Mouse (Mus musculus) liver (tissue): ENCODE data around the gene Kctd2.

Source experiments
- DNase-seq: peaks from one replicate; pipeline ENCODE4 v3.0.0-alpha.2; 2020; ENCODE audit warnings: mixed read lengths

The Kctd2 gene

DNA sequence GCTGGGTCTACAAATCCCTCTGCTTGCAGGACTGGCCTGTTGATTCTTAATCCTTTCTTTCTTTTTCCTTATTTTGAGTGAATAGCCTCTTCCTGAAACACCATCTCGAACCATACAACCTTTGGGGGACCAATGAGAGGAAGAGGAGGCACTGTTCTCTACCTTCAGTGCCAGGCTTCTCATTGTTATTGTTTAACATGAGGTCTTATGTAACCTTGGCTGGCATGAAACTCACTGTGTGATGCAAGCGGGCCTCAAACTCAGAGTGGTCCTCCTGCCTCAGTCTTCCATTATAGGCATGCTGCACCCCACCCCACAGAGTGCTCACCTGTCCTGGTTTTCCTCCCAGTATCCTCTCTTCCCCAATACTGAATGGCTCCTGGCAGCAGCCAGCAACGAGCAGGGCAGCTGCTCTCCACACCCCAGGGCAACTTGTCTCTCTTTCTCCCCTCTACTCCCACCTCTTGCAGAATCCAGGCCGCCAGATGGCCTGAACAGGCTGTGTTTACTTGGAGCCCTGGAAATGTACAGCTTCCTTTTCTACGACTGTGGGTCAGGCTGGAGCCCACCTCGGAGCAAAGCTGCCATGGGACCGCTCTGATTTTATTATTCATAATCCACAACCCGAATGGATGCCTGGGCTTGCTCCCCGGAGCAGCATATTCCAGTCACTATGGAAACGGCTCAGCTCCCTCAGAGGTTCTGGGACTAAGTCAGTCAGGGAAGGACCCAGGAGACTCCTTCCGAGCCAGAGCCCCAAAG is 19.1 kb upstream of the Kctd2 start:
- no peak for DNase-seq

DNA sequence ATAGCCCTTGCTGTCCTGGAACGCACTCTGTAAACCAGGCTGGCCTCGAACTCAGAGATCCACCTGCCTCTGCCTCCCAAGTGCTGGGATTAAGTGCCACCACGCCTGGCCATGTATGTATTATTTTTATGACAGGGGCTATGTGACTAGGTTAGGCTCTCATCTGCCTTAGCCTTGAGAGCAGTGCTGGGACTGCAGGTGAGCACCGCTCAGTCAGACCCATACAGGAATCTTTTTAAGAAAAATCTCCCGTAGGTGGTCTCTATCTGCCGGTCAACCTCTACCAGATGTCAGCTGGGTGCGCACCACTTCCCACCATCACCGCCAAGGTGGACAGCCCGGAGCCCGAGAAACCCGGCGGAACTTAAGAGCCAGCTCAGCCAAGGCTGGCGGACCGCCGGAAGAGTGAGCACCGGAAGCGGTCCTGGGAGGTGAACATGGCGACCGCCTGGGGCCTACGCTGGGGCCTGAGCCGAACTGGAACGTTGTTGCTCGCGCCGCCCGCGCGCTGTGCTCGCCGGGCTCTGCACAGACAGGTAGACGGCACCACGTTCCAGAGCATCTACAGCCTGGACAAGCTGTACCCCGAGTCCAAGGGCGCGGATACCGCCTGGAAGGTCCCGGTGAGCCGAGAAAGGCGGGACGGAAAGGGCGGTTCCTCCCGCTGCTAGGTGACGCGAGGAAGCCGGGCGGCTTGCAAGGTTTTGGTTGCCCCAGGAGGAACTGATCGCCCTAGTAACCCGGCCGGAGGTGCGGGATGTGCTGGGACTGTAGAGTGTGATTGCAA is 16.4 kb upstream of the Kctd2 start, which contains the start of gene Mrpl58:
Gene Mrpl58, plus strand, starts transcription at position 415 of the 787 bp plus-strand sequence.
- DNase-seq, result peak; percentile 83

DNA sequence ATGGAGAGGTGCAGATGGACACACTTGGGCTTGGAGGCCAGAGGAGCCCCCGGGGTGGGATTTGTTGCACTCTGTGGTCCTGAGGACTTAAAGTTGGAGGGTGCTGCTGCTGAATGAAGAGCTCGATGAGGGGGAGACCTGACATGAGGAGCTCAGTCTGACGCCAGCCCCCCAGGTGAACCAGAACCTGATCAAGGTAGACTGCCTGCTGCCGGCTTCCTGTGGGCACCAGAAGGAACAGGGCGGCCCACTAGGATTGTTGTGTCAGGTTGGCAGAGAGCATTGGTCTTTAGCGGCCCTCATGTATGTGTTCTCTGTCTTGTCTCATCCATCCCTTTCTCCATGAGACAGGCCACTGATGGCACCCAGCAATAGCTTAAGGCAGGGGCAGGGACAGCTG is 14.2 kb upstream of the Kctd2 start:
- no peak for DNase-seq

DNA sequence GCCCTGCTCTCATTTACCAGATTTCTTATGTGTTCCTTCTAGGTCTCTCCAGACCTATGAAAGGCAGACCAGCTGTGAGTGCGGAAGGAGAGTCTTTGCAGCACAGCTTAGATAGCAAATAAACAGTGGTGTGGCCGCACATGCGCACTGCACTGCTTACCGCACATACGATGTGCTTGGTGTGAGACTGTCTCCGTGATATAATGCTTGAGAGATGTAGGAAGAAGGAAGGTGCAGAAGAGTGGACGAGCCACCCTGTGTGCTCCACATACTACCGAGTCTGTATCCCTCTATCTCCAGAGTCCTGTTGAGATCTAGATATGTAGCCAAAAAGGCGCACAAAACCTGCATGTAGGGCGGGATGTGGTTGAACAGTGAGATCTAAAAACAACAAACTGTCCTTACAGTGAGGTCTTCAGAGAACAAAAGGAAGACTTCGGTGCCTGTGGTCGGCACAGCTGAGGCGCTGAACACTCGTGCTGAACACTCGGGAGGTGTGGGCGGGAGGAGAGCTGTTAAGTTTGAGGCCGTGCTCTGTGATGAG is 13.0 kb upstream of the Kctd2 start:
- no peak for DNase-seq

DNA sequence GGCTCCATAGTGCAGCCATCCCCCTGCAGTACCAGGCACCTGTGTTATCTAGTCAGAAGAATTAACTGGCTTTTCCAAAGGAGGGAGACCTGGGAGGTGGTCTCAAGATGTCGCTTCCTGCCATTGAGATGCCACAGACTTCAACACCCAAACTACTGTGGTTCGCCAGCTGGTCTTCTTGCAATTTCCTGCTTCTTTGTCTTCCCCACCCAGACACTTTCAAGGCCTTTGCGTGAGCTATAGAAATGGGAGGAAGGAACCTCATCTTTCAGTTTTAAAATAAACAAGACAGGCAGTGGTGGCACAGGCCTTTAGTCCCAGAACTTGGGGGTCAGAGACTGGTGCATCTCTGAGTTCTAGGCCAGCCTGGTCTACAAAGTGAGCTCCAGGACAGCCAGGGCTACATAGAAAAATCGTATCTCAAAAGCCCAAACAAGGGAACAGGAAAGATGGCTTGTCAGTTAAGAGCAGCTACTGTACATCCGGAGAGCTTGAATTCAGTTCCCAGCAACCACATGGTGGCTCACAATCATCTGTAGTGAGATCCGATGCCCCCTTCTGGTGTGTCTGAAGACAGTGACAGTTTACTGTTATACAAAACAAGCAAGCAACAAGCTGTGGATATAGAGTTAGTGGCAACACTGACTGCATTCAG is 11.5 kb upstream of the Kctd2 start:
- DNase-seq, result no peak

DNA sequence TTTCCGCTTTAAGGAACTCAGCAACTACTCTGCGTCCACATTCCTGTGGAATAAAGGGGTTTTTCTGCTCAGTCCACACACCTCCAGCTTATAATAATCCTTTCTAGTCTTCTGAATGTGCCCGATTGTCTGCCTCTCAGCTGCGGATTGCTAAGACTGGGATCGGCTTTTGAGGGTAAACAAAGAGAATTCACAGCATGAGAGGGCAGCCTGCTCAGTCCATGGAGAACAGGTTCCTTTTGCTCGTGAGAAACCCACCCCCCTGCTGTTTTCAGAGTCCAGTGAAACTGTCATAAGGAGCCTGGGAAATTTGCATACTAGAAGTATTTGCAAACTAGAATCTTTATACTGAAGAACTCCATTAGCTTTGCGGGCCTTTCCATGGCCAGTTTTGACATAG is 10.4 kb upstream of the Kctd2 start:
- DNase-seq, result no peak

DNA sequence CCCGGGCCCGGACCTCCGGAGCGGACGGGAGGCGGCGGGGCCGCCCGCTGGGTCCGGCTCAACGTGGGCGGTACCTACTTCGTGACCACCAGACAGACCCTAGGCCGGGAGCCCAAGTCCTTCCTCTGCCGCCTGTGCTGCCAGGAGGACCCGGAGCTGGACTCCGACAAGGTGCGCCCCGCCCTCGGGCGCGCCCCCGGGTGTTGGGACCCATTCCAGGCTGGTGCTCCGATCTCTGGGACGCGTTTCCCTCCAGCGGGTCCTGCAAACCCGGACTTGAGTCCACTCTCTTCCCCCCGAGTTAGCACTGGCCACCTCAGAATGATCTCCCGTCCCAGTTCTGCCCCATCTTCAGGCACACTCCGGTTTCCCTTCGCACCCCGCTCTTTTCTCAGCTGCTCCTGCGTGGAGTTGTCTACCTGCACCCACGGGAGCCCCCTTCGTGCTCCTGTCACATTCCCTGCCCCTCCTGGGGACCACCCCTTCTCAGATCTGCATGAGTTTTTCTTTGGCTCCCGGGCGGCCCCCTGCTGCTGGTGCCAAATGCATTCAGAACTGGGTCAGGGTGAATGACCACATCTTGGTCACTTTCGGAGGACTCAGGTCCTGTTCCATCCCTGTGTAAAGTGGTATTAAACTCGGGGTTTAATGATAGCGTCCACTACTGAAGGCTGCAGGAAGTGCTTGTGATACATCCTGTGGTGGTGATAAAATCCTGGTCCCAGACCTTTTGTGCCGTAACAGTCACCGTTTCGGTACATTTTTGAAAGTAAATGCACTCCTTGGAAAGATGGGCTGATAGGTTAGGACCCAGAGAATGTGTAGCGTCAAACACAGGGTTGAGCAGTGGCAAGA is 635 bp downstream of the Kctd2 start:
- peak; percentile 74 for DNase-seq

DNA sequence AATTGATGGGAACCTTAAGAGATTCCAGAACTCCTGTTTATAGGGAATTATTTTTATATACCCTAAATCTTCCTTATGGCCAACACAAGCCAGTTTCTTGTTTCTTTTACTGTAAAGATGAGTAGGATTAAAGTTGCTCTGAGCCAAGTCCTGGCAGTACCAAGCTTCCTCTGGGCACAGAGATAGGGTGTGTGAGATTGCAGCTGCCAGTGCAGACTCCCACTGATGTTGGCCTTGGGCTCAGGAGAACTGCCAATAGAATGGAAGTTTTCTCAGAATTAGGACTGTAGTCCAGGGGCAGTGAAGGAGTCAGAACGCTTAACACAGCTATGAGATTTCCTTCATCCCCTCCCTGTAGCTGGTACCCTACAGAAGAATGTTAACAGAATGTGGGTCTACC is 1.4 kb downstream of the Kctd2 start:
- DNase-seq, result no peak

DNA sequence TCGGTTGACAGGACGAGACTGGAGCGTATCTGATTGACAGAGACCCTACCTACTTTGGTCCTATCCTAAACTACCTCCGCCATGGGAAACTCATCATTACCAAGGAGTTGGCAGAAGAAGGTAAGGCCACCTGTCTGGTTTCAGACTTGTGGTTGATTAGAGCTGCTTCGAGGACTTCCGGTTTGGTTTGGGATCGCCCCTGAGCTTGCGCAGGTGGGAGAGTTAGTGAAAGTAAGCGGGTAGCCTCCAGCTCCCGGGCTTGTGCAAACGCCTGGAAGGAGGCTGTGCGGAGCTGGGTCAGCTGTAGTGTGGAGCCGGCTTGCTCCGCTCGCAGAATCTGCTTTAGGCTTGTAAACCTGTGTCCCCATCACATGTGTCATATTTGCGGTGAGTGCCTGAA is 2.0 kb downstream of the Kctd2 start:
- DNase-seq, result no peak

DNA sequence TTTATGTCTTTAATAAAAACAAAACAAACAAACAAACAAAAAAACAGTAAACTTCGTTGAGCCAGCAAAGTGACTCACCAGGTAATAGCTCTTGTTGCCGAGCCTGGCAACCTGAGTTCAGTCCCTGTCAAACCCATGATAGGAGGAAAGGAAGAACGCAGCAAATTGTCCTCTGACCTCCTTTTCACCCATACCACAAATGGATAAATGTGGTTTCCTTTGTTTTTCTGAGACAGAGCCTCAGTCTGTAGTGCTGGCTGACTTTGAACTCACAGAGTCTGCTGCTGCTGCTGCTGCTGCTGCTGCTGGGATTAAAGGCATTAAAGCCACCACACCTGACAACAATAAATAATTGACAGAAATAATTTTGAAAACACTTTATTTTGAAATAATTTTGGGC is 3.2 kb downstream of the Kctd2 start:
- no peak for DNase-seq

DNA sequence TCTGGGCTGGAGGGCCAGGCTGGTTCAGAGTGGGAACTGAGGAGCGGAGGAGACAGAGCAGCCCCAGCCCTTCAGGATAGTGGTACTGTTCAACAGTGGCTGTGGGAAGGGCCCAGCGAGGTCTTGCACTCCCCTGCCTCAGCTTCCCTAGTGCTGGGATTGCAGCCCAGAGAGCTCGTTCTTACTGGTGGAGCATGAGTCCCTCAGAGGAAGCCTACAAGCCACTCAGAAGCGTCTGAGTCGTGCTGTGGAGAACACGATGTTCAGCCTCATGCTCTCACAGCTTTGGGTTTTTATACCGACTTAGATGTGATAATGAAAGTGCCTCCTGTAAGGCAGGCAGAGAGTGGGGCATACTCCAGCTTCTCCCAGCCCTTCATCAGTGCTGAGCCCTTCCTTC is 4.7 kb downstream of the Kctd2 start:
- no peak for DNase-seq

DNA sequence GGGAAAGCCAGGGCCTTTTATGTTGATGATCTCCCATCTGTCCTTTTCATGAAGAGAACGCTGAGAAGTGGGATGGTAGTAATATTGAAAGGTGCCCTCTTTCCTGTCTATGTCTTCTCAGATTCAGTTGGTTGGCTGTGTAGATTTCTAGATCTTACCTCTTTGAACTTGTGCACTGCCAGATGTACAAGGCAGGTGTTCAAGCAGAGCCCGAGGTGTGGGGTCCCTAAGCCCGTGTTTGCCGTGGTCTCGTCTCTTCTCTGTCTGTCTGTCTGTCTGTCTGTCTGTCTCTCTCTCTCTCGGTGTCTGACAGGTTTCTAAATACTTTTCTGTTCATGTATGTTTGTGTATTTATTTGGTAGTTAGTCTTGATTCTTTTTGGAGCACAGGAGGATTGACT is 5.7 kb downstream of the Kctd2 start:
- no peak for DNase-seq

DNA sequence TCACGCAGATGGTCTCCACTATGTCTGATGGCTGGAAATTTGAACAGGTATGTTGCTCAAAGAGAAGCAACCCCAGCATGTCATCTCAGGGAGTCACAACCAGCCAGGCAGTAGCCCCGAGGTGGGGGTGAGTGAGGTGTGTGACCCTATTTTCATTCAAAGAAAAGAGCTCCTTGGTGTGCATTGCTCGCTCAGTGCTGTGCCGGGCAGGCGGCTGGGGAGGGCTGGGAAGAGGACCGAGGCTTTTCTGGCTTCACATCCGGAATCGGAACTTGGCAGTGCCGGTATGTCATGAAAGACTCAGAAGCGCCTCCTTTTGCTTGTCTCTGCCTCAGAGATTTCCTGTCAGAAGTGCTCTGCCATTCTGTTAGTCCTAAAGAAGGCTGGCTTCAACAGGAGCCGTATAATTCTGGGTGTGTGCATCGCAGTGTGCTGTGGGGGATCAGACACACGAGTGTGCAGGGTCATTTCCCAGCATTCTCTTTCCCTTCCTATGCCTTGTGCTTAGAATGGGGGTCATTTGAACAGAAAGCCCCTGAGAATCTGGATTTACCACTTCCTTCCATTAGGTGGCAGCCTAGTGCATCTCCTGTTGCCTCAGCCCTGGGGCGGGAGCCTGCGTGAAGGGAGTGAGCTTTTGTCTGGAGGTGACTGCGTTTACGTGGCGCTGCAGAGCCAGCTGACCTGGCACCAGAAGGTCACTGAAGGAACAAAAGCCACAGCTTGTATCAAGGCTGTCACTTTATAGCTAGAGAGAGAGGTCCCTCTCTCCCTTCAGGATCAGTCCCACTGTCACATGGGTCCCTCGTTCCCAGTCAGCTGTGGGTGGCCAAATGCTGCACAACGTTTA is 7.8 kb downstream of the Kctd2 start:
- DNase-seq, result peak; percentile 66

DNA sequence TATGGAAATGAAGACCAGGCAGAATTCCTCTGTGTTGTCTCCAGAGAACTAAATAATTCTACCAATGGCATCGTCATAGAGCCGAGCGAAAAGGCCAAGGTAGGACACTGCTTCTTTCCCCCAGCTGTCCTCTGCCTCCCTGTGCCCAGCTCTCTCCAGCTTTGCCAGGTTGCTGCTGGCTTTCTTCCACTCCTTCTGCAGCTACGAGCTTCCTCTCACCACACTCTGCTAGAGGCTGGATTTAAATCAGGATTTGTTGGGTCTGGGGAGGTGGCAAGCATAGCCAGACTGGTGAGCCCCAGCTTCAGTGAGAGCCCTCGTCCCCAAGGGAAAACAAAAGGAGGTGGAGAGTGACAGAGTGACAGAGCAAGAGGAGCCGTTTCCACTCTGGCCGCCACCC is 9.4 kb downstream of the Kctd2 start:
- DNase-seq, result no peak

DNA sequence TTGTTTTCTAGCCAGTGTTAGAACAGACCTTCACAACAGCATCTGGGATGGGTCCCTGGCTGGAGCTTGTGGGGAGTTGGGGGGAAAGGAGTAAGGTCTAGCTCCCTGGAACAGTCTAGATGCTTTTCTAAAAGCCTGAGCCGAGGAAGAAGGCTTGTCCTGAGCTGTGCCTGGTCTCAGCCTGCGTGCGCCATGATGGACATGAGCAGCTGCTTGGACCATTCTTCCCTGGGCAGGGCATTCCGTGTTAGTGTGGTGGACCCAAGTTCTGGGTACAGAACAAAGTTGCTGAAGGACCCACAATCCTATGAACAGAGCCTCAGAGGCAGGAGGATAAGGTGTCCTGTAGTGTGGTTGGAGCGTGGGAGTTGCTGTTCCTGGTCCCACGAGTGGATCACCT is 10.6 kb downstream of the Kctd2 start:
- DNase-seq, result no peak

DNA sequence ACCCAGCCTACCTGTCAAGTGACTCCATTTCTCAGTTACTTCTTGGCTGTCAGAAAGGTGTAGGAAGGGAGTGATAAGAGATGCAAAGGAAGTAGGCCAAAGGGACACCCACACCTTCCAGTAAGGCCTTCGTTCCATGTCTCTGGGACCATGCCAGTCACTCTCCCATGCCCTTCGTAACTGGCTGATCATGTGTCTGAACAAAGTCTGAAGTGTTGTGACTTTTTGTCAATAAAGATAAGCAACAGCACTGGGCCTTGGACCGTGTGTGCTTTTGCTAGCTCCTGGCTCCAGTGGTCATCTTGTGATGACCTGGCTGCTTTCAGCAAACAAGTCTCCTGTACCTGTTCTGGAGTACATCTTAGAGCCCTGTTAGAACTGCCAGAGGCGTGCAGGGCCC is 12.9 kb downstream of the Kctd2 start:
- DNase-seq, result no peak

DNA sequence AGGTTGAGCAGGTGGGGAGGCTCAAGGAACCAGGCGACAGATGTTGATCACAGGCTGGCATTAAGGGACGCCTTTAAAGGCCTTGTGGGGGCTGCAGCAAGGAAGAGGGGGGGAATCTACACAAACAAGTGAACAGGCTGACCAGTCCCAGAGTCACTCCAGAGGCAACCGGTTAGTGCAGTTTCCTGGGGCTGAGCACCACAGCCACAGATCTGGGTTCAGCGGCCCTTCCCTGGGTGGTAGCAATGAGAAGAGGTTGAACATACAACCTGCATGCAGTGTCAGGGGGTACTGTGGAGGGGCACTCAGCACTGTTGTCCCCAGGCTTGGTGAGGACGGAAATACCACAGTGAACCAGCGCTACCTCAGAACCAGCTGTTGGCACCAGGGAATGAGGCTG is 13.4 kb downstream of the Kctd2 start:
- no peak for DNase-seq

DNA sequence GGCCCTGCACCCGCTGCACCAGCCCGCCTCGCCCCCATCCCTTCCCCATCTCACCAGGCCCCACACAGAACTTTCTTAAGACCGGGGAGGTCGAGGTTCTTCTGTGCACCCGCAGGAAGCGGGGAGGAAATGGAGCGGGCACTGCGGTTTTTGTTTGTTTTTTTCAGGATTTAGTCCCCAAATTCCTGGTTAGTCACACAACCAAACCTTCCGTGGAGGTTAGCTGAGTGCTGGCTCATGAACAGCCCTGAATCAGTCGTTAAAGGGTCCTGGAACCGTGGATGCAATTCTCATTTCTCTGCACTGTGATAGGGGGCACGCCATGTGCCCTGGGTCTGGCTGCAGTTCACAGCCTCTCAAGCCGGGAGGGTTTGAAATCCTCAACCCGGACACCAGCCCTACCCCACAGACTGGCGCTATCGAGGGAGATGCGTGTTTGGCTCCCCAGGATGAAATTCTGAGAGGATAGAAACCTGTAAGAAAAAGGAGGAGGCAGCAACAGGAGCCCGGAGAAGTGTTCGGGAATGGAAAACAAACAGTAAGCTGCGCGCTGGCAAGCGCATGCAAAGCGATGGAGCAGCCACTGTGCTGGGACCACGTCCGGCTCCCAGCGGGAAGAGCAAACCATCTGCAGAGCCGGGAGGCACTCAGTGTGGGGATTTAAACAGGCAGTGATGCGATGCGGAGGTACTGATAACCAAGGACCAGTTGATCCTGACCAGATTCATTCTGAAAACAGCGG is 15.8 kb downstream of the Kctd2 start:
- DNase-seq, result no peak

DNA sequence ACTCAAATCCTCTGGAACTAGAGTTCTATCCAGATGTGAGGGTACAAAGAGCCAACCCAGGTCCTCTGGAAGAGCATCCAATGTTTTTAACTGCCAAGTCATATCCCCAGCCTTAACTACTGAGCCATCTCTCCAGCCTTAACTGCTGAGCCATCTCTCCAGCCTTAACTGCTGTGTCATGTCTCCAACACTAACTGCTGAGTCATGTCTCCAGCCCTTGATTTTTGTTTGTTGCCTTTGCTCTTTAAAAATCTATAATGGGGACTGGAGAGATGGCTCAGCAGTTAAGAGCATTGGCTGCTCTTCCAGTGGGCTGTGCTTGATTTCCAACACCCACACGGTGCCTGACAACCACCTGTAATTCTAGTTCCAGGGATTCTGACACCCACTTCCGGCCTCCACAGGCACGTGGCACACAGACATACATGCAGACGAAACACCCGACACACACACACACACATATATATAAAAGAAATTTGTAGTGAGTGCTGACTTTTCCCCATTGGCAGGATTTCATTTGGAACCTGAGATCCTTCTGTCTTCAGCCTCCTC is 17.7 kb downstream of the Kctd2 start:
- DNase-seq, result no peak

DNA sequence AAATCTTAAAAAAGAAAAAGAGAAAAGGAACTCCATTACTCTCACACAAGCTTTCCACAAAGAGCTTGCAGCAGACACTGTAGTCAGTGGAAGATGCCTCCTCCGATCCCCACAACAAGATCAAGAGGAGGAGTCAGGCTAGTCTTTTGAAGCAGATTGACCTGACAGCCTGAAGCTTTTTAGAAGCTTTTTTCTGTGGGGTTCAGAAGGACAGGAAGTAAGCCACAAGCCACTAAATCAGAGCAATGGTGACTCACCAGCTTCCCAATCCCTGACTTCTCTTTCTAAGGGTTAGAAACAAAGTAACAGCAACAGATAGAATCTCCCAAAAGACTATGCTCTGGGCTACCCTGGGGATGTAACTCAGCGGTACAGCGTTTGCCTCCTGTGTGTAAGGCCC is 19.4 kb downstream of the Kctd2 start:
- DNase-seq, result no peak
